Mouse (Mus musculus): ENCODE measurements around the gene Psma7.

DNA sequence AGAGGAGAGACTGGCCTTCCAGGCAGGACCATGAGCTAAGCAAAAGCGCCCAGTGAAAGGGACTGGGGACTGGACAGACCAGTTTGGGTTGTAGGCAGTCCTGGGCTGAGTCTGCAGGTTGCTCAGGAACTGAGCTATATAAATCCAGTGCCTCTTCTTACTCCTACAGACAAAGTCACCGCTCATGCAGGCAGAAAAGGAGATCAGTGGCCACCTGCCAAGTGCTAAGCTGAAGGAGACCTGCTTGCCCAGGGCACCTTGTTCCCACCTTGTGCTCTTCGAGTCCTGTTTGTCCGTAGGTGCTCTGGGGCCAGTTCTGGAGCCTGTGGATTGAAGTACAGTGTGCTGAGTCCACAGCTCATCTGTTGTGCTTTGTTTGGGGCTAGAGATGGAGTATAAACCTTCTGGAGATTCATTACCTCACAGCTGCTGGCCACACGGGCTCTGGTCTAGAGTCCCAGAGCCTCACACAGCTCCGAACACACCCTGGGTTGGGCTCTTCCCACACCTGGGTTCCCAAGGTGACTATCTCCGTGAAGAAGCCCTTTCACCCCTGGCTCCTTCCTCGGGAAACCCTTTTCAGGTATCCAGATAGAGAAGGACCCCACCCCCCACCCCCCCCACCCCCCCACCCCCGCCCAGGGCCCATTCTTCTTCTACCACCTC, 35.7 kb downstream of the Psma7 start:
- TF ChIP-seq POLR2A (IDR thresholded peaks at IDR 0.05; ENCODE audit: low read depth, low read length) (no peak), CTCF (IDR thresholded peaks at IDR 0.05; ENCODE audit: extremely low read depth, insufficient read depth, insufficient read length, insufficient replicate concordance) (no peak)

Measured in spleen, adult 2 months (tissue).